Mouse (Mus musculus) frontal cortex, adult (tissue): ENCODE results near the gene Rasa3.

Experiments used
- ATAC-seq: cut with Nextera tagmentation; 2 replicates; pipeline ENCODE4 v1.9.2; 2017; ENCODE audit warnings: mild to moderate bottlenecking, moderate library complexity, mixed read lengths; ENCODE audit not compliant: low TSS enrichment

The Rasa3 gene

DNA sequence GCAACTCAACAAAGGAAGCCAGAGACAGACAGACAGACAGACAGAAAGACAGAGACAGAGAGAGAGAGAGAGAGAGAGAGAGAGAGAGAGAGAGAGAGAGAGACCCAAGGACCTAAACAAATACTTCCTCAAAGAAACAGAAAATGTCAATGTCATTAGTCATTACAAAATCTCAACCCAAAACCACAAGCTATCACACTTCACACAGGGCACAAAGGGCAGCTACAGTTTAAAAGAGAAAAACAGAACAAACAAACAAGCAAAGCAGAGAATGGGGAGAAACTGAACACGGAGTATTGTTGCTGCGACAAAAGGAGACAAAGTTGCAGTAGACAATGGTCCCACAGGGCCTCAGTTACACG is 28.3 kb downstream of the Rasa3 start:
- ATAC-seq, result no peak

DNA sequence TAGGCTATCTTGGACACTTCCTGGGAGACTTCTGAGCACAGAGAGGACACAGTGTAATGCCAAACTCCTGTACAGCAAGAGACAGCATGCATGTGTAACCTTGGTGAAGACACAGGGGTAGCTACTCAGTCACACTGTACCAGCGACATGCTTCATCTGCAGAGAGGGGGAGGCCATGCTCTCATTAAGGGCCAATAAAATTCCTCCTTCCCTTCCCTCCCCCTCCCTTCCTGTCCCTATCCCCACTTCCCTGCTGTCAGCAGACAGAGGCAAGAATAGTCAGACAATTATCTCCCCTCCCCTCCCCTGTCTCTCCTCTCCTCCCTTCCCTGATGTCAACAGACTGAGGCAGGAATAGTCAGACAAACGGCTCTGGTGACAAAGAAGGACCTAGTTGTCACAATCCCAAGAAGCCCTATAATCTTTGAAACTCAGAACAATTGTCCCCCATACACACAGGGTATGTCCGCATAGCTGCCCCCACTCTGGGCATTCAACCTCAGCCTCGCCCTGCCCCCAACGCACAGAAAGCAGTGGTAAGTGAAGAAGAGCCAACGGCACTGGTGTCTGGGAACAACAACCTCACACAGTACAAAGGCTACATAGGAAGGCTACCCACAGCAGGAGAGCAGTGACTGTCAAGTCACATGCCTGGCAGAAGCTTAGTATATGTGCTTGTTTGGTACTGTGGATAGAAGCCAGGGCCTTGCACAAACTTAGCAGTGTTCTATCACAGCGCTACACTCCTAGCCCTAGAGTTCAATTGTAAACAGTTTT is 28.8 kb downstream of the Rasa3 start:
- peak; percentile 32 for ATAC-seq

DNA sequence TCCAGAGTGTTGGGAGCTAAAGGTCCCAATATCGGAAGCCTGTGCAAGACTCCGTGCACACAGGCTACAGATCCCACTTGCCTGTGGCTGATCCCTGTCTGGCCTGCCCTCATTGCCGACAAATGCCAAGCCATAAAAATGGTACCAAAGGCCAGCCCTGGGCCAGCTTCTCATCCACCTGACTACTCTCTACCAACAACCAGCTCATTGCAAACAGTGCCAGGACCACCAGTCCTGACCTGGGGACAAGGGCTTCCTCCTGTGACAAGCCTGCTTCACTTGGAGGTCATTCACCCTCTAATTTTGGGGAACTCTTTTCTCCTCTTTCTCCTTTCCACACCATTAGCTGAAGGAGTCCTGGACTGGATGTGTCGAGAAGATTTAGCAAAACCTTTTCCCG is 29.8 kb downstream of the Rasa3 start:
- no peak for ATAC-seq

DNA sequence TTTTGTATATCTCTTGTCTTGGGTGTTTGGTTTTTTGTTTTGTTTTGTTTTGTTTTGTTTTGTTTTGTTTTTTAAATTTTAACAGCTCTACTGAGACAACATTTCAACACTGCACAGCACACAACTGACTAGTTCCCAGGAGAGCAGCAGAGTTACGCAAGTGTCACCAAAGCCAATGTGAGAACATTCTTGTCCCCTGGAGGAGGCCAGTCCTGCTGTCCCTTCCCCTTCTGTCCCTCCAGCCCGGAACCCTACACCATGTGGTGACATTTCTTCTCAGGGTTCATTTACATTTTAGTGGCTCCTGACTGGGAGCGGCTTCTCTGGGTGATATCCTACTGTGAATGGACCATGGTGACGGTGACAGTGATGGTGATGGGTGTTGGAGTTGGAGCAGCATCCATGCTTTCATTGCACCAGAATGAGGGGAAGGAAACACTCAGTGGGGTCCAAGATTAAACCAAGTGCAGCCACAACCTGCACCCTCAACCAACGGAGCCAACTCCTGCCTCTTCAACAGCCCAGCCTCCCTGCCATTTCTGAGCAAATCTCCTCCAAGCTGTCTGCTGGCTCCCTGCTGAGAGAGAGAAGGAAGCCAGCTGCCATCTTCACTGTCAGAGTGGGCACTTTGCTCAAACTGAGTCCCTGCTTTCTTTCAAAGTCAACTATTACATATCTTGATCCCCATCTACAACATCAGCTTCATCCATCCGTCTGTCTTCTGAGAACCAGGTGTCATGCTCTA is 32.3 kb downstream of the Rasa3 start:
- ATAC-seq, result 0 out of 2 replicates have a peak, but pooled peaks have one; percentile 4

DNA sequence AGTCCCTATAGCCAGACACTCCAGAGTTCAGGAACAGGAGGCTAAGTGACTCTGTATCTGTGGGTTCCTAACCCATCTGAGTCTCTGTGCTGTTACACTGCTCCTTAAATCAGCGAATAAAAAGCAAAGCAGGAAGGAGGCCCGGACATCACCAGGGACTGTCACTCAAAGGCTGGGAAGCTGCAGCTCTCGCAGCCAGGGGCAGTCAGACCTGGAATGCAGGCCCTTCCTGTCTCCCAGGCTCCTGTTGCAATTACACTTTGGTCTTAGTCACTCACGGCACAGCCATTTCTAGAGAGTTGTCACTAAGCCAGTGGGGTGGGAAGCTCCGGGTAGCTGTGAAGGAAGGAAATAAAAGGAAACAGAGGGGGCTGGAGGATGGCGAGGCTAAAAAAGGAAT is 33.2 kb downstream of the Rasa3 start:
- peak; percentile 74 for ATAC-seq

DNA sequence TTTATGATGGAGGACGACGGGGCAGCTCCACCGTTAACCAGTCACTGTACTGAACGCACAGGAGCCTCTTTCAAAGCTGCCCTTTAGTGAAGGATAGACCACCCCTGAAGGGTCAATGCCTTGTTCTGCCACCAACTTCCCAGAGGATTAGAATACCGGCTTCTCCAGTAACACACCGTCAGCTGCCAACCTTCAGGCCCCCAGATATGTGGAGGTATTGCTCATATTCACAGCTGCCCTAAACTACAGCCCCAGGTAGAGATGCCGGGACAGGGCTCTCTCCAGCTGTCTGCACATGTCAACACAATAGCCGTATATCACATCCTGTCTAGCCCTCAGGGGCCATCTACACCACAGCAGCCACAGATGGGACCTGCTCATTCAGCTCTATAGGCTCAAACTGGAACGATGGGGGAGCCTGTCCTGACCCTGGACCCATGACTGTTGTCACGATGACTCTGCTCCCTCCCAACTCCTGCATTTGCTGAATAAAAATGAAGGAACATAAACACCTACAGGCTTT is 34.7 kb downstream of the Rasa3 start:
- ATAC-seq, result no peak

DNA sequence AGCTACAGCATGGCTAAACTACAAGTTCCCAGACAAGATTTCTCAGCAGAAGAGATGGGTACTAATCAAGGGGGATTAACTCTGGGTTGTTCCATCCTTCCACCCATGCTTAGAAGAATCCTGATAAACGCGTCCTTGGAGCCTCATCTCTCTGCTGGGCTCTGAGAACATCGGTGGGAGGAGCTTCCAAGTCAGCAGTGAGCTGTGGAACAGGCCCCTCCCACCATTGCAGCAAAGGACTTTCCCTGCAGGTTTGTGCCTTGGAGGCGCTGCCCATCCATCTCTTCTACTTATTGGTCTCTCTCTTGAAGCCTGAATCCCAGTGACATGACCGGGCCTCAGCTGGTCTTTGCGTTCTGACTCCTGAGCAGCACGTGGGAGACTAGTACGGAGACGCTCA is 36.2 kb downstream of the Rasa3 start:
- no peak for ATAC-seq

DNA sequence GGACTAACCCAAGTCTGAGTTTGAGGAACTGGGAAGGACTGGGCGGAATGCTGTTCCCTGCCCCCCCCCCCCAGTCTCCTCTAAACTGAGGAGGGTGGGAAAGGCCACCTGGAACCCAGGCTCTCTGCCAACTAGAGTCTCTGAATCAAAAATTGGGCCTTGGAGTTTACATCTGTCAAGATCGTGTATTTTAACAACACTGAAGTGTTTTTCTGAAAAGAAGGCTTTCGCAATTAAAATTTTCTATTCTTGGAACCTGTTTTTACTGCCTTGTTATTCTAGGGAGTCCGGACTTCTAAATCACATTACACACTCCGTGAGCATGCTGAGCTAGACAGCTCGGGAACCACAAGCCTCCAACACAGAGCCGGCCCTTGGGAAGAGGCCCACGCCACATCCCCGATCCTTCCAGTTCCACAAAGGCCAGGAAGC is 36.9 kb downstream of the Rasa3 start:
- ATAC-seq, result peak; percentile 55; the same call in 1 of the 2 replicates

DNA sequence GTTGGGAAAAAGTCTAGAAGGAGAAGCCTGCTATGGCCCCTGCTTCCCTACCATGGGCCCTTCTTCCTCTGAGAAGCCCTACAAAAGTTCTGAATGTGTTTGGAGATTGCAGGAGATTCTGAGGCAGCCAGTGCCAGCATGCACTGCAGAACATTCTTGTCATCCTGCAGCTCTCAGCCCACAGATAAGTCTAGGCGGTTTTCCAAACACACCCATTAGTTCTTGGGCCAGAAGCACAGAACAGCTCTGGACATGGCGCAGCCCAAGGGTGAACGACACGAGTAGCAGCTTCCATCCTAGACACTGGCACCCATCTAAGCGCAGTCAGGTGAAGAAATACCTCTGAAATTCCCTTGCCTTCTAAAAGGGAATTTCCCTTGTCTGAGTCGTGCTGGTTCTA is 44.3 kb downstream of the Rasa3 start:
- ATAC-seq, result peak; percentile 50; the same call in 1 of the 2 replicates

DNA sequence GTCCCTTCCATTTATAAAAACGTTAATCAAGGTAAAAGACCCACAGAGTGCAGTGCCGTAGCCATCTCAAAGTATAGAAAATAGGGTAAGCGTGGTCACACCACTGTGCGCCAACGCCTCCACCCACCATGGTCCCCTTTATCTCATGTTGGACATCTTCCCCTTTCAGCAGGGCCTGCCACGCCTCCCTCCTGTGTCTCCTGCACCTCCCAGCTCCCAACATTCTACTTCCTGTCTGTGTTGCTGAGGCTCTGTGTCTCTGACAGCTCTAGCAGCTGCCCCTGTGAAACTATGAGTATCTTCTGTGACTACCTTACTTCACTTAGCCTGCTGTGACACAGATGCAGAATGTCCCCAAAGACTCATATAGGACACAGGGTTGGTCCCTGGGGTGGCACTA is 45.1 kb downstream of the Rasa3 start:
- ATAC-seq, result no peak

DNA sequence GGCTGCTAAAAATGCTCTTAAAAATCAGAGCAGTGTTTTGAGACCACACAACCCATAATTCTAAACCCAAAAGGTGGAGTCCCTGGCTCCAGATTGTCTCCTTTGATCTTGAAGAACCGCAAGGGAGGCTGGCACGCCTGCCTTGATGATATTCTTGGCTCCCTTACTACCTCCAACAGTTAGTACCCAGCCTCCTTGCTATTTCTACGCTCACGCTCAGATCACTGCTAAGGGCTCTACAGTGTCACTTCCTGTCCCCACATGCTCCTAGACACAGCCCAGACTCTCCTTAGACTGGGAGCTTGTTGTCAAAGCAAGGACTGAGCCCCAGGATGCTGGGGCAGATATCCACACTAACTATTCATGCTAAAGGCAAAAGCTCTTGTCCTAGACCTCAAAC is 46.6 kb downstream of the Rasa3 start:
- peak; percentile 26; the same call in 1 of the 2 replicates for ATAC-seq

DNA sequence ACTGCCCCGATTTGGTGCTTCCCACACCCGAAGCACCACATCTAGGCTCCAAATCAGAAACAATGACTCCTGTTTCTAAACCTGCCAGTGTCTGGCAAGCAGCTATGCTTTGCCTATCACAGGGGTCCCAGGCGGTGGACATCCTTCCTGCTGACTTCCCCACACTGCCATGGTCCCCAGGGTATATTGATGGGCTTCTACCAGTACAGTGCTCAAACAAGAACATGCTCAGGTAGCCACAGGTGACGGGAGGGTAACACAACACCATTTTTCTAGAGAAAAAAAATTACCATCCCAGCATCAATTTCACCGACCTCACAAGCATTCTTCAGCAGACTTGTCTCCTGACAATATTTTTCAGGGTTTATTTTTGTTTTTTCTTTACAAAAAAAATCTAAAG is 47.2 kb downstream of the Rasa3 start:
- no peak for ATAC-seq

DNA sequence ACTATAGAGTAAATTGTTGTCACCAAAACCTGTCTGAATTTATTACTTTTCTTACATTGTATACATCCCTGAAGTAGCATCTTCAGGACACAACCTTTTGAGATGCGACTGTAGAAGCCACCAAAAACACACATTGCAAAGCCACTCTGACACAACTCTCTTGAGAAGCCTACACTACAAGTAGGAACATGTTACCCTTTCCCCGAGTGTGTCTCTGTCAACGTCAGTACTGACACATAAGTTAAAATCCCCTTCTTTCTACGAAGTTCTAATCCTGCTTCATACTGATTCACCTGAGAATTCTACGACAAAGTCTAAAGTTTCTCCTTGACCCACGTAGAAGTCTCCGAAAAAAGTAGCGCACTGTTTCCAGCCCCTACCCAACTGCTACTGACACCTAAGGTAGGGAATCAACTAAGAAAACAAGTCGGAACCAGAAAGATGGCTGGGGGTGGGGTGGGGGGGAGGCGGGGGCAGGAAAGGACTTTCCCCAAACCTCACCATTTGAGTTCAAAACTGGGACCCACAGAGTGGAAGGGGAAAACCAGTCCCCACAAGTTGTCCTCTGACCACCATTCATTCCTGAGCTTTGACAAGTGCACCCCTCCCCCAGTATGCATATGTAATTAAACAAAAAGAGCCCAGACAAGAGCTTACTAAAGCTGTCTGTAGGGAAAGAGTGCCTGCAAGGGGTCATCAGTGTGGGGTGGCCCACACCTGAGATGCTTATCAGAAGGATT is 47.9 kb downstream of the Rasa3 start:
- ATAC-seq, result no peak

DNA sequence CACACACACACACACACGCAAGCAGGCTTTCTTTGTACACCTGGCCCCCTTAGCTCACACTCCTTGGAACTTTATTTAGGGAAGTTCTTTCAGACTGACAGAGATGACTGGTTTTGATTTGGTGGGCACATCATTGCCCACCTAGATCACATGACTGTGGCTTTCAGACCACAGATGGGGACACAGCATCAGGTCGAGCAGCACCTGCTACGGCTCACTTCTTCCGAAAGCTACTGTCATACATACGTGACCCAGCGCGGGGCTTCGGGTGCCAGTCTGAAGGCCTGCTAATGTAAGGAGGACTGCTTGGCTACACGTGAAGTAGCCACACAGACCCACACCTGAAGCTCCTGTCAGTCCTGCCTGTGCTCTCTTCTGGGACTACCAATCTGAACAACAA is 49.3 kb downstream of the Rasa3 start:
- ATAC-seq, result no peak

DNA sequence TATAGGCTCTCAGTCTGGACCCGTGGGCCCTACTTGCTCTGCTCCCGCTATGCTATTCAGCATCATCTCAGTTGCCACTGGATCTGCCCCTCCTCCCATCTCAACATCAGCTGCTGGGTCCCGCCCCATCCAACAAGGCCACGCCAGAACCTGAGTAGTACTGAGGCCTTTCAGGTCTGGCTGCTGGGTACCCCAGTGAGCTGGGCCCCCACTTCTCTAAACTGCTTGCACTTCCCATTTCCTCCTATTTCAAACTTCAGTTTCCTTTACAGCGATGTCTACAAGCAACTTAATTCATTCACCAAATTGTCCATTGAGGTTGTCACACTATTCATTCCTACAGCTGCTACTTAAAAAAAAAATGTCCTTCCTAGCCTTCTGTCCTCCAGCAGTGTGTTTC is 49.8 kb downstream of the Rasa3 start:
- no peak for ATAC-seq

DNA sequence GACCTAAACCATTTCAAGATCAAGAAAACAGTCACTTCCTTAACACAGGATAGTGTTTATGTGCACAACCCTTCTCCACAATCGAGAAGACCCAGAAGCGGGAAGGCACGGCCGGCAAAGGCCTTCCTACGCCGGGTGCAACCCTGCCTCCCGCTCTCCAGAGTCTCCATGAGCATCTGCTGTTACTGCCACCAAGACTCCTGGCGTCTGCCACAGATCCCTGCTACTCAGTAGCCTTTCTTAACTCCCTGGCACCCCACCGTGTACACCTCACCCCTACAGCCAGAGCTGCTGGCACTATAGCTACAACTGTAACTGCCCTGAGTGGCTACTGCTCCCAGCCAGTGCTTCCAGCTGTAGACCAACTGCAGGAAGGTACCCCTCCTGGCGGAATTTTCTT is 51.3 kb downstream of the Rasa3 start:
- no peak for ATAC-seq

DNA sequence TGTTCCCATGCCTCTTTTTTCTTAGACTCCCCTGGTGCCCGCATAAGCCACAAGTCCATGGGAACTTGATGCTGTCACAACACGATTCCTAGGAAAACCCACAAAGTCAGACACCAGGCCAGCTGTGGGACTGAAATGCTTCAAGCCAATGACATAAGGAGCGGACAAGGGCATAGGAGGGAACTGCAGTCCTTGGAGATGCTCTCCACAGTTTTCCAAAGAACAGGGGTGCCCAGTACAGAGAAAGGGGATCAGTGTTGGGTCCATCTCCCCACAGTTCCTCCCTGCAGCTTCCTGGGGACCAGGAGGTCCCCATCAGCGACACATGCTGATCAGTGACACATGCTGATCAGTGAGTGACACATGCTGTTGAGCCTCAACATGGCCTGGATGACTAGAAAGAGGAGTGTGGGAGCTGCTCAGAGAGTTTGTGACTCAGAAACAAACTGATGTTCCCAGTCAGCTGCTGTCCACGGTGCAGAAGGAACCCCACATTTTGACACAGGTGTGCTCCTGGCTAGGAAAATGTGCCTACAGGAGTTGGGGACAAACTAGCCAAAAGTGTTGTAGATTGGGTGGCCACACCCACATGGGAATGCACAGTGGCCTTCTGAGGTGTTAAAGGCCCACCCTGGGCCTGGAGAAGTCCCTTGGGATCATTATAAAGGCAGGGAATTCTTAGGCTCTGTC is 52.0 kb downstream of the Rasa3 start:
- peak; percentile 2; the same call in 1 of the 2 replicates for ATAC-seq

DNA sequence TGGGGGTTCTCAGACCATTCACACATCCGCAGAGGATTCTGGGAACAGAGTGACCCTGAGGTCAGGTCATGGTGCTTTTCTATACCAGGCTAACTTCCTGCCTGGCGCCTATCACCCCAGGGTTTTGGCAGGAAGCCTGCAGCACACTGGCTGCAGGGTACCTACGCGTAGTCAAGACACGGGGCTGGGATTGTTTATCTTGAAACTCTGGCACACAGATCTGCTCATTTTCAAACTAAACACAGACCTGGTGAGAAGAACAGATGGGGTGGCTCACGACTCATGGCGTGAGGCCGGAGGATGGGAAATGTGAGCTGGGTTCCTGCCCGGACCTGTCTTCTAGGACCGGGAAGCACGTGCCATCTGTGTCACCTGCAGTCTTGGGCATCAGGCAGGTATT is 52.5 kb downstream of the Rasa3 start:
- ATAC-seq, result peak; percentile 66

DNA sequence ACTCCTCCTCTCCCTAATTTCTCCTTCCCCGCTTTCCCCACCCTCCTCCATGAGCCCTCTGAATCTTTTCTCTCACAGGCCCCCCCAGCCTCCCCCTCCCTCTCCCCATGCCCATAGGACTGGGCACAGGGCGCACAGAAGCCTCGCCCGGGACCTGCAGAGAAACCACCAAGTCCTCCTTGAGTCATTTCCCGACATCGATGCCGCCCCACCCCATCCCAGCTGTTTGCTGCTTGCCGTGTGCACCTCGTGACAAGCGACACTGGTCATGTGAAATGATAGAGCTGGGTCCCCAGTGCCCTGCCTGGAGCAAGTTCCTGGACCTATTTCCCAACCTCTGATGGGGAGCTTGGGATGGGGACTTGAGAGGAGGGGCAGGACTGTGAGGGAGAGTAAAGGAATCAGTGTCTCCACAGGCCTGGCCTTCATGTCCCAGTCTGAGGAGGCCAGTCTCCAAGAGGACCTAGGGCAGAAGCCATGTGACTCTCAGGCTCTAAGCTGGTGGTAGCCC is 53.4 kb downstream of the Rasa3 start:
- ATAC-seq, result no peak

DNA sequence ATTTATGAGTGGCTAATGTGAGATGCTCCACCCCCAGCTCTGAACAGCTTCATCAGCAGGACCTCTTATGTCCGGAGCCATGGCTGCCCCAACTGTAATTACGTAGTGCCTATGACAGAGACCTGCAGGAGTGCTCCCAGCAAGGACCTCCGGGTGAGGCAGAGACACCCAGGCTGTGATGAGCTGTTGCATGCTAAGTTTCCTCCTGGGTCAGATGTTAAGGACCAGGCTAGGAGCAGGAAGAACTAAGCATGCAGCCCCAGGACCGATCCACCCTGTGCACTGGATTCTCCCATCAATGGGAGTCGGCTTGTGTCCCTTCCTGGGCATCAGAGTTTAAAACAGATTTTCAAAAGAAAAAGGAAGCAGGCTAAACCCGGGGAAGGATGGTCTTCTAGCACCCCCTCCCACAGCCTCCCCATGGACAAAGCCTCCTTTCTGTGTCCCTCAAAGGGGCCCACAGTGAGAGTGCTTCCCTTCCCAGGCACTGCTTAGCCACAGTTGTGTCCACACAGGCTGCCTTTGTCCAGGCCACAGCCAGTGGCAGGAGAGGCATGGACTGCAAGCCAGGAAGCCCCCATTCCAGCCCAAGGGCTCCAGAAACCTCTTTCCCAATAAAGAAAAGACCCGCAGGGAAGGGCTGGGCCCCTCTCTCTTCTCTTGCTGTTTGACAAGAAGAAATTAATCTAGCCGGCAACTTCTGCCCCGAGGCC is 54.2 kb downstream of the Rasa3 start:
- ATAC-seq, result peak; percentile 54
